Mouse (Mus musculus) lung, embryonic 15.5 days (tissue): ENCODE data around the gene Ddx47. TPM values are rescaled to one million over a fixed set of nuclear protein-coding genes. Genes with fewer than 3 reads are reported as not detected.

Source experiments
- polyA plus RNA-seq: library from polyadenylated mRNA; unstranded; fragments of >200 nt; fragmentation: Nextera tagmentation; extraction: Ambion mirVana; gene quantifications from 2 replicates; pipeline ENCODE4 v1.2.1, GENCODE M21; 2015

Gene Ddx47
- polyA plus RNA-seq, 1 experiment from 2014 or later: 125 TPM

Other genes with a start within 250 kb of the Ddx47 start
- gene Dusp16, start 219.0 kb upstream of the Ddx47 start, polyA plus RNA-seq: 10.5 and 11.6 TPM in 2 replicates
- 2.0 and 2.6 TPM in 2 replicates for gene Crebl2, start 181.5 kb upstream of the Ddx47 start, polyA plus RNA-seq
- gene Gpr19, start 113.0 kb upstream of the Ddx47 start, polyA plus RNA-seq: 9.6 and 10.7 TPM in 2 replicates
- gene Cdkn1b, start 91.2 kb upstream of the Ddx47 start, polyA plus RNA-seq: 18.4 and 19.3 TPM in 2 replicates
- gene Apold1, start 29.9 kb upstream of the Ddx47 start, polyA plus RNA-seq: 1.5 and 1.7 TPM in 2 replicates
- 72.4 and 85.7 TPM in 2 replicates for gene Gprc5a, start 54.0 kb downstream of the Ddx47 start, polyA plus RNA-seq
- gene Gprc5d, start 106.7 kb downstream of the Ddx47 start, polyA plus RNA-seq: not detected in 2 replicates
- gene Fam234b, start 186.4 kb downstream of the Ddx47 start, polyA plus RNA-seq: 21.1 and 23.3 TPM in 2 replicates
- gene Hebp1, start 186.4 kb downstream of the Ddx47 start, polyA plus RNA-seq: 9.6 and 10.0 TPM in 2 replicates
- gene Gsg1, start 242.7 kb downstream of the Ddx47 start, polyA plus RNA-seq: 6.9 and 7.3 TPM in 2 replicates